Mouse (Mus musculus) adrenal gland, postnatal 36 days (tissue): ENCODE measurements at regions not wholly inside any gene's neighbourhood (a gene's known extent, or its start where the extent isn't known, plus 50 kb on each side); places are given as distances from the start of the nearest gene placed in this dataset.
A peak's percentile ranks its signal among the peaks of the same experiment; 100 is the strongest.

Experiments
- DNase-seq, 2 experiments: peaks; one replicate each; pipeline ENCODE4 v3.0.0; 2021; ENCODE audit warnings: mixed read lengths in 1 of 2

- no peak for DNase-seq
Measured at GRCm38 (mm10) chr16:72152920-72153319, 155.2 kb upstream of the Robo1 start.

GRCm38 (mm10) chr16:72157913-72158312 lies 150.2 kb upstream of the Robo1 start:
- no peak for DNase-seq

- DNase-seq: no peak
Measured at GRCm38 (mm10) chr16:72159411-72159810, 148.7 kb upstream of the Robo1 start.

- no peak for DNase-seq
Measured at GRCm38 (mm10) chr16:72175727-72176126, 132.4 kb upstream of the Robo1 start.

- no peak for DNase-seq
Measured at GRCm38 (mm10) chr16:72194320-72194719, 113.8 kb upstream of the Robo1 start.

GRCm38 (mm10) chr16:72215360-72216013 lies 92.6 kb upstream of the Robo1 start:
- DNase-seq: peak; percentile 37 to 63

- DNase-seq: no peak
Measured at GRCm38 (mm10) chr16:72218021-72218420, 90.1 kb upstream of the Robo1 start.

- DNase-seq: no peak
Measured at GRCm38 (mm10) chr16:72221912-72222502, 86.1 kb upstream of the Robo1 start.

GRCm38 (mm10) chr16:72223860-72224259 lies 84.2 kb upstream of the Robo1 start:
- no peak for DNase-seq

GRCm38 (mm10) chr16:72225157-72225880 lies 82.8 kb upstream of the Robo1 start:
- DNase-seq: no peak

GRCm38 (mm10) chr16:72234366-72234765 lies 73.7 kb upstream of the Robo1 start:
- DNase-seq: peak; percentile 10 to 18

GRCm38 (mm10) chr16:72239631-72240030 lies 68.5 kb upstream of the Robo1 start:
- DNase-seq: peak; percentile 28 to 32

GRCm38 (mm10) chr16:72256388-72256787 lies 51.7 kb upstream of the Robo1 start:
- DNase-seq: no peak
